Mouse (Mus musculus): ENCODE results near the gene Cd83. TPM values are rescaled to one million over a fixed set of nuclear protein-coding genes. Genes with fewer than 3 reads are reported as not detected.

Cd83 gene
- total and polyA plus RNA-seq, 3 experiments = 2.4 to 3.2 (median 2.8) TPM

- TF ChIP-seq POLR2A (IDR thresholded peaks at IDR 0.05; ENCODE audit: insufficient read depth, low read depth, low read length) (no peak), EP300 (IDR thresholded peaks at IDR 0.05; ENCODE audit: insufficient read depth, low read depth, low read length) (no peak), CTCF (IDR thresholded peaks at IDR 0.05) (no peak)
- no peaks in the 10 kb centered on the region for H3K36me3 ChIP-seq (ENCODE audit: control insufficient read depth, insufficient read depth, low read length)
- H3K27ac ChIP-seq = no peak overlapping the region
- H3K27me3 ChIP-seq (ENCODE audit: control insufficient read depth, insufficient read depth, low read length) = no peaks in the 10 kb centered on the region
- no peak overlapping the region for H3K4me3 ChIP-seq
- H3K9ac ChIP-seq (ENCODE audit: low read depth, low read length) = no peak overlapping the region
- WGBS = 57% methylated on average over 7 of the region's 7 CpGs
- H3K4me1 ChIP-seq (ENCODE audit: control insufficient read depth, insufficient read depth, low read length) = peaks cover 2% of the 10 kb centered on the region; the same call in 1 of the 2 replicates
- intact Hi-C loops (cut with DNase I) = no loop called here
- no peak for DNase-seq
- H3K79me2 ChIP-seq (replicated peaks; ENCODE audit: control insufficient read depth, insufficient read depth, low read length) = no peaks in the 10 kb centered on the region
Observed at GRCm38 (mm10) chr13:43818307-43819019, 33.9 kb downstream of the Cd83 start.

- Histone ChIP-seq H3K79me2 (replicated peaks; ENCODE audit: control insufficient read depth, insufficient read depth, low read length) (no peaks in the 10 kb centered on the region), H3K9ac (ENCODE audit: low read depth, low read length) (no peak overlapping the region), H3K4me1 (ENCODE audit: control insufficient read depth, insufficient read depth, low read length) (peaks cover 2% of the 10 kb centered on the region; the same call in 1 of the 2 replicates), H3K4me3 (no peak overlapping the region), H3K27me3 (ENCODE audit: control insufficient read depth, insufficient read depth, low read length) (no peaks in the 10 kb centered on the region), H3K36me3 (ENCODE audit: control insufficient read depth, insufficient read depth, low read length) (no peaks in the 10 kb centered on the region), H3K27ac (no peak overlapping the region)
- WGBS = 78% methylated on average over 6 of the region's 6 CpGs
- no peak for DNase-seq
- no peak for TF ChIP-seq EP300 (IDR thresholded peaks at IDR 0.05; ENCODE audit: insufficient read depth, low read depth, low read length)
- no peak for TF ChIP-seq CTCF (IDR thresholded peaks at IDR 0.05)
- TF ChIP-seq POLR2A (IDR thresholded peaks at IDR 0.05; ENCODE audit: insufficient read depth, low read depth, low read length) = no peak
- intact Hi-C loops (cut with DNase I) = no loop called here
Observed at GRCm38 (mm10) chr13:43819020-43819310, 34.4 kb downstream of the Cd83 start.

- Histone ChIP-seq H3K4me3 (no peak overlapping the region), H3K79me2 (replicated peaks; ENCODE audit: control insufficient read depth, insufficient read depth, low read length) (no peaks in the 10 kb centered on the region), H3K9ac (ENCODE audit: low read depth, low read length) (no peak overlapping the region), H3K27me3 (ENCODE audit: control insufficient read depth, insufficient read depth, low read length) (no peaks in the 10 kb centered on the region), H3K4me1 (ENCODE audit: control insufficient read depth, insufficient read depth, low read length) (peaks cover 2% of the 10 kb centered on the region; the same call in 1 of the 2 replicates), H3K27ac (no peak overlapping the region), H3K36me3 (ENCODE audit: control insufficient read depth, insufficient read depth, low read length) (no peaks in the 10 kb centered on the region)
- no peak for DNase-seq
- WGBS = 84% methylated on average over 8 of the region's 8 CpGs
- TF ChIP-seq POLR2A (IDR thresholded peaks at IDR 0.05; ENCODE audit: insufficient read depth, low read depth, low read length) (no peak), CTCF (IDR thresholded peaks at IDR 0.05) (no peak), EP300 (IDR thresholded peaks at IDR 0.05; ENCODE audit: insufficient read depth, low read depth, low read length) (no peak)
- intact Hi-C loops (cut with DNase I) = no loop called here
Observed at GRCm38 (mm10) chr13:43820071-43820470, 35.5 kb downstream of the Cd83 start.

- Histone ChIP-seq H3K36me3 (ENCODE audit: control insufficient read depth, insufficient read depth, low read length) (no peaks in the 10 kb centered on the region), H3K9ac (ENCODE audit: low read depth, low read length) (no peak overlapping the region), H3K79me2 (replicated peaks; ENCODE audit: control insufficient read depth, insufficient read depth, low read length) (no peaks in the 10 kb centered on the region), H3K4me1 (ENCODE audit: control insufficient read depth, insufficient read depth, low read length) (peaks cover 2% of the 10 kb centered on the region; the same call in 1 of the 2 replicates), H3K27me3 (ENCODE audit: control insufficient read depth, insufficient read depth, low read length) (no peaks in the 10 kb centered on the region), H3K4me3 (no peak overlapping the region), H3K27ac (no peak overlapping the region)
- 93% methylated on average over 4 of the region's 4 CpGs for WGBS
- TF ChIP-seq CTCF (IDR thresholded peaks at IDR 0.05) = no peak
- no peak for TF ChIP-seq EP300 (IDR thresholded peaks at IDR 0.05; ENCODE audit: insufficient read depth, low read depth, low read length)
- TF ChIP-seq POLR2A (IDR thresholded peaks at IDR 0.05; ENCODE audit: insufficient read depth, low read depth, low read length) = no peak
- DNase-seq = no peak
- intact Hi-C loops (cut with DNase I) = no loop called here
Observed at GRCm38 (mm10) chr13:43822306-43822705, 37.7 kb downstream of the Cd83 start.

GRCm38 (mm10) chr13:43828648-43829047 lies 44.1 kb downstream of the Cd83 start:
- H3K4me3 ChIP-seq = no peak overlapping the region
- H3K27ac ChIP-seq = no peak overlapping the region
- no peaks in the 10 kb centered on the region for H3K27me3 ChIP-seq (ENCODE audit: control insufficient read depth, insufficient read depth, low read length)
- DNase-seq = no peak
- TF ChIP-seq POLR2A (IDR thresholded peaks at IDR 0.05; ENCODE audit: insufficient read depth, low read depth, low read length) (no peak), EP300 (IDR thresholded peaks at IDR 0.05; ENCODE audit: insufficient read depth, low read depth, low read length) (no peak), CTCF (IDR thresholded peaks at IDR 0.05) (no peak)
- no peaks in the 10 kb centered on the region for H3K36me3 ChIP-seq (ENCODE audit: control insufficient read depth, insufficient read depth, low read length)
- WGBS = 53% methylated on average over 5 of the region's 5 CpGs
- intact Hi-C loops (cut with DNase I) = no loop called here
- H3K9ac ChIP-seq (ENCODE audit: low read depth, low read length) = no peak overlapping the region
- no peaks in the 10 kb centered on the region for H3K4me1 ChIP-seq (ENCODE audit: control insufficient read depth, insufficient read depth, low read length)
- no peaks in the 10 kb centered on the region for H3K79me2 ChIP-seq (replicated peaks; ENCODE audit: control insufficient read depth, insufficient read depth, low read length)

- WGBS = 70% methylated on average over 8 of the region's 8 CpGs
- H3K27ac ChIP-seq = no peak overlapping the region
Observed at GRCm38 (mm10) chr13:43830892-43831673, 46.5 kb downstream of the Cd83 start.

More at GRCm38 (mm10) chr13:43830892-43831673, 46.5 kb downstream of the Cd83 start:
- Histone ChIP-seq H3K79me2 (replicated peaks; ENCODE audit: control insufficient read depth, insufficient read depth, low read length) (no peaks in the 10 kb centered on the region), H3K4me3 (no peak overlapping the region), H3K27me3 (ENCODE audit: control insufficient read depth, insufficient read depth, low read length) (no peaks in the 10 kb centered on the region), H3K9ac (ENCODE audit: low read depth, low read length) (no peak overlapping the region), H3K36me3 (ENCODE audit: control insufficient read depth, insufficient read depth, low read length) (no peaks in the 10 kb centered on the region), H3K4me1 (ENCODE audit: control insufficient read depth, insufficient read depth, low read length) (no peaks in the 10 kb centered on the region)
- intact Hi-C loops (cut with DNase I) = no loop called here
- DNase-seq = peak; percentile 52 to 69
- TF ChIP-seq CTCF (IDR thresholded peaks at IDR 0.05) (no peak), EP300 (IDR thresholded peaks at IDR 0.05; ENCODE audit: insufficient read depth, low read depth, low read length) (0 out of 2 replicates have a peak, but pooled peaks have one; percentile 43)
